Mouse (Mus musculus) stomach, postnatal 0 days (tissue): ENCODE results near the gene Nt5dc1. TPM values are rescaled to one million over a fixed set of nuclear protein-coding genes. Genes with fewer than 3 reads are reported as not detected.

Experiments
- ATAC-seq: fragments of 200-750 bp; cut with Nextera tagmentation; 2 replicates; pipeline ENCODE4 v1.8.0; 2017; ENCODE audit not compliant: low FRiP score, low TSS enrichment
- DNase-seq: peaks from one replicate; pipeline ENCODE4 v3.0.0-alpha.2; 2016; ENCODE audit warnings: low spot score
- H3K27ac ChIP-seq: fragments of 300-500 bp; sonication (generic); replicated peaks from 2 replicates; pipeline ENCODE4 v1.5.1; 2014; ENCODE audit warnings: mild to moderate bottlenecking, control low read depth
- H3K27me3 ChIP-seq: fragments of 300-500 bp; sonication (generic); 2 replicates; pipeline ENCODE4 v1.6.1; 2014; ENCODE audit warnings: low read length; ENCODE audit not compliant: control insufficient read depth, insufficient read depth
- H3K36me3 ChIP-seq: fragments of 300-500 bp; sonication (generic); 2 replicates; pipeline ENCODE4 v1.6.1; 2014; ENCODE audit warnings: low read length, mixed read lengths; ENCODE audit not compliant: control insufficient read depth, insufficient read depth
- H3K4me1 ChIP-seq: fragments of 300-500 bp; sonication (generic); replicated peaks from 2 replicates; pipeline ENCODE4 v1.6.1; 2014; ENCODE audit warnings: antibody characterized with exemption; ENCODE audit not compliant: control insufficient read depth, insufficient read depth
- H3K4me2 ChIP-seq: fragments of 300-500 bp; sonication (generic); replicated peaks from 2 replicates; pipeline ENCODE4 v1.6.1; 2014; ENCODE audit warnings: low read depth, mild to moderate bottlenecking, control low read depth, moderate library complexity
- H3K4me3 ChIP-seq: fragments of 300-500 bp; sonication (generic); 2 replicates; pipeline ENCODE4 v1.5.1; 2014; ENCODE audit warnings: low read depth, low read length, control low read depth
- H3K9ac ChIP-seq: fragments of 300-500 bp; sonication (generic); 2 replicates; pipeline ENCODE4 v1.6.1; 2014; ENCODE audit warnings: mild to moderate bottlenecking, low read length, control low read depth, mixed read lengths
- H3K9me3 ChIP-seq: fragments of 300-500 bp; sonication (generic); 2 replicates; pipeline ENCODE4 v1.6.1; 2016; ENCODE audit warnings: low read length; ENCODE audit not compliant: control insufficient read depth
- CTCF ChIP-seq: IDR thresholded peaks from 2 replicates; pipeline ENCODE4 v1.5.1; 2016; ENCODE audit warnings: antibody characterized with exemption, low read depth, mild to moderate bottlenecking, moderate library complexity
- EP300 ChIP-seq: optimal IDR thresholded peaks from 2 replicates; pipeline ENCODE3; 2016; ENCODE audit warnings: antibody characterized with exemption
- WGBS: fragments of 180-500 bp; shearing (Covaris S2); extraction: QIAGEN DNeasy Blood & Tissue Kit; methylation state at CpG from one replicate; pipeline ENCODE4 v1.1.7; 2014; 5-methylcytosine and 5-hydroxymethylcytosine counted together
- polyA plus RNA-seq: library from polyadenylated mRNA; unstranded; fragments of >200 nt; fragmentation: Nextera tagmentation; extraction: Ambion mirVana; gene quantifications from 2 replicates; pipeline ENCODE4 v1.2.1, GENCODE M21; 2015

Gene Nt5dc1
- polyA plus RNA-seq, 1 experiment from 2014 or later = 12.4 TPM

DNA sequence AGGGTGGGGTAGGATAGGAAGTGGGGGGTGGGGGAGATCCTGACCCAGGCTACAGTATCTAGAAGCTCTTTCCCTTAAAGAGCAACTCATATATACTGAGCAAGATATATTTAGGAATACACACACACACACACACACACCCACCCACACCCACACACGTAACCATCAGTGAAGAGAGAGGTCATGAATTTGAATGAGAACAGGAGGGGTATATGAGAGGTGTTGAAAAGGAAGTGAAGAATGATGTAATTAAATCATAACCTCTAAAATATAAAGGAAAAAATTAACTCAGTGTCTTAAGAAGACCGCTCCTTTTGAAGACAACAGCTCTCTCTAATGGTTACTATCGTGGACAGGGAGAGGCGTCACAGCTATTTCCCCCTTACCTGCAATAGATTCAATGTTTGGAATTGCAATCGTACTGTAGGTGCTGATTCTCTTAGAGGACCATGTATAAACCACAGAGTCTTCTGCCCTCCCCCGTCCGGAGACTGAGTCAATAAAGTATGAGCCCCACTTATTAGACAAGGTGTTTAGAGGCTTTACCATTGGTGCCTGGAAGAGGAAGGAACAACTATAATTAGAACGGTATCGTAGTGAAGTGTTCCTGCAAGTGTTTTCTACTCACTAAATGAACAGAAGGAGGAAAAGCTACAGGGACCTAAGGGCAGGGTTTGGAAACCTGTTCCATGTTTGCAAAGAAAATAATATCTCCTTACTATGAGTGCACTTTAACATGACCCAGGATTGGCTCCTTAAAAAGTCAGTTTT, 108.3 kb downstream of the Nt5dc1 start:
- DNase-seq = no peak
- Histone ChIP-seq H3K4me2 (no peak overlapping the region), H3K27me3 (no peaks in the 10 kb centered on the region), H3K9me3 (no peaks in the 10 kb centered on the region), H3K4me1 (no peaks in the 10 kb centered on the region), H3K9ac (no peak overlapping the region), H3K36me3 (peaks cover 7% of the 10 kb centered on the region; the same call in 1 of the 2 replicates), H3K4me3 (no peak overlapping the region), H3K27ac (no peak overlapping the region)
- ATAC-seq = no peak
- 84% methylated on average over 9 of the region's 9 CpGs for WGBS
- no peak for TF ChIP-seq CTCF
- TF ChIP-seq EP300 = no peak

DNA sequence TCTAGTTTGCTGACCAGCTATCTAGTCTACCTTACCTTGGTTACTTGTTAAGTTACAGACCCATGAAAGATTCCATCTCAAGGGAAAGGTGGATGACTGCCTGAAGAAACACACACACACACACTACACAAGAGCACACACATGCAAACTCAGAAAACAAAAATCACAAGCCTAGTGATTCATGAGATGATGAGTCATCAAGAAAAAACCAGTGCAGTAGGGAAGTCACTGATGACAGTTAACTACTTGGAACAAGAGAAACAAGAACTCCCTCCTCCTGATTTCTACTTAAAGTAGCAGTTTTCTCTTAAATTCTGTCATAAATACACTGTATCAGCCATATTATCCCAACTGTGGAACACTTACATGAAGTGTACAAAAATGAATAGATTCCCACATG, 111.3 kb downstream of the Nt5dc1 start:
- Histone ChIP-seq H3K27ac (no peak overlapping the region), H3K9ac (no peak overlapping the region), H3K36me3 (no peaks in the 10 kb centered on the region), H3K27me3 (no peaks in the 10 kb centered on the region), H3K9me3 (no peaks in the 10 kb centered on the region), H3K4me2 (no peak overlapping the region), H3K4me1 (no peaks in the 10 kb centered on the region), H3K4me3 (no peak overlapping the region)
- ATAC-seq (no peak), DNase-seq (no peak)
- no peak for TF ChIP-seq CTCF
- no peak for TF ChIP-seq EP300

DNA sequence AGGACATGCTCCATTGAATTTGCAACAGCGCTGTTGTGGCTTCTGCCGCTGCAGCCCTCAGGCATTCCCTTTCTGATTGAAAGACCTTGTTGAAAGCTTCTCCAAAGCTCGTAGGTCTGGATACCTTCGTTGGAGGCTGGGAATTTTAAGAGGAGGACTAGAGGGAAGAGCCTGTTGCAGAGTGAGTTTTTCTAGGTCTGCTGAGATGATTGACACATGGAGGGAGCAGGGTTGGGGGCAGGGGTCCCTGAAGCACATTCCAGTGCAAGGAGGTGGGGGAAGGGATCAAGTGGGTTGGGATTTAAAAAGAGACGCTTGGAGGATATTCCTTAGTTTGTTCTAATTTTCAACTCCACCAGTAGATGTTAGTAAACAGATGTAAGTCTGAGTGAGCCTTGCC, 118.0 kb downstream of the Nt5dc1 start:
- H3K4me3 ChIP-seq = no peak overlapping the region
- no peak for TF ChIP-seq CTCF
- no peak for TF ChIP-seq EP300
- H3K4me2 ChIP-seq = no peak overlapping the region

DNA sequence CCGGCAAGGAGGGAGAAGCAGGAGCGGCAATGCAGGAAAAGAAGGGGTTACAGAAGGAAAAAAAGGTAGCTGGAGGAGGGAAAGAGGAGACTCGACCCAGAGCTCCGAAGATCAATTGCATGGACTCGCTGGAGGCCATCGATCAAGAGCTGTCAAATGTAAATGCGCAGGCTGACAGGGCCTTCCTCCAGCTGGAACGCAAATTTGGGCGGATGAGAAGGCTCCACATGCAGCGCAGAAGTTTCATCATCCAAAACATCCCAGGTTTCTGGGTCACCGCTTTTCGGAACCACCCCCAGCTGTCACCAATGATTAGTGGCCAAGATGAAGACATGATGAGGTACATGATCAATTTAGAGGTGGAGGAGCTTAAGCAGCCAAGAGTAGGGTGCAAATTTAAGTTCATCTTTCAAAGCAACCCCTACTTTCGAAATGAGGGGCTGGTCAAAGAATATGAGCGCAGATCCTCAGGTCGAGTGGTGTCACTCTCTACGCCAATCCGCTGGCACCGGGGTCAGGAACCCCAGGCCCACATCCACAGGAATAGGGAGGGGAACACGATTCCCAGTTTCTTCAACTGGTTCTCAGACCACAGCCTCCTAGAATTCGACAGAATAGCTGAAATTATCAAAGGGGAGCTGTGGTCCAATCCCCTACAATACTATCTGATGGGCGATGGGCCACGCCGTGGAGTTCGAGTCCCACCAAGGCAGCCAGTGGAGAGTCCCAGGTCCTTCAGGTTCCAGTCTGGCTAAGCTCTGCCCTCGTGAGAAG, 120.2 kb downstream of the Nt5dc1 start:
- peak overlapping the region; percentile 77 for H3K27ac ChIP-seq
- H3K4me1 ChIP-seq = no peaks in the 10 kb centered on the region
- peak overlapping the region; percentile 66 for H3K4me3 ChIP-seq
- no peaks in the 10 kb centered on the region for H3K27me3 ChIP-seq
- H3K36me3 ChIP-seq = no peaks in the 10 kb centered on the region
- peak; percentile 17 for DNase-seq
- peak; percentile 28; the same call in 1 of the 2 replicates for ATAC-seq
- H3K4me2 ChIP-seq = peak overlapping the region; percentile 95
- peak overlapping the region; percentile 67 for H3K9ac ChIP-seq
- no peaks in the 10 kb centered on the region for H3K9me3 ChIP-seq
- TF ChIP-seq EP300 (no peak), CTCF (no peak)
- WGBS = 44% methylated on average over 25 of the region's 25 CpGs

More for the DNA sequence above, 118.0 kb downstream of the Nt5dc1 start:
- ATAC-seq (no peak), DNase-seq (no peak)
- Histone ChIP-seq H3K27ac (no peak overlapping the region), H3K9me3 (no peaks in the 10 kb centered on the region), H3K9ac (no peak overlapping the region), H3K36me3 (no peaks in the 10 kb centered on the region), H3K27me3 (no peaks in the 10 kb centered on the region), H3K4me1 (no peaks in the 10 kb centered on the region)
- WGBS = 38% methylated on average over 5 of the region's 5 CpGs

DNA sequence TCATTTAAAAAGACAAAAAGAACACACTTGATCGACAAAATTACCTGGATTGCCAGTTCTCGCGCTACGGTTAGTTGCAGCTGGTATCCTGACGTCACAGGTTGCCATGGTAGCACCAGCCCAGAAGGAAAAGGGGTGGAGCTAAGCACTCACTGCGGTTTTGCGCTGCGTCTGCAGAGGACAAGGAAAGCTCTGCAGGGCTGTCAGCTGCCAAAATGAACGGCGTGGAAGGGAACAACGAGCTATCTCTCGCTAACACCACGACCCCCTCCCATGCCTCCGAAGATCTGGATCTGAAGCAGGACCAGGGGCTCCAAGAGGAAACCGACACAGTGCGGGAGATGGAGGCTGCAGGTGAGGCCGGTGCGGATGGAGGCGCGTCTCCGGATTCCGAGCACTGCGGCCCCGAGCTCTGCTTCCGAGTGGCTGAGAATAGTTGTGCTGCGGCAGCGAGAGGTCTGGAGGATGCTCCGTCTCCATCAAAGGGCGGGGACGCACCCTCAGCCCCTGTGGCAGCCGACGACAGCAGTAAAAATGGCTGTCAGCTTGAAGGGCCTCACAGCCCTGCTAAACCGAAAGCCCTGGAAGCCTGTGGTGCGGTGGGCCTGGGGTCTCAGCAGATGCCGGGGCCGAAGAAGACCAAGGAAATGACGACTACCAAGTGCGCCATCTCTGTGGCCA, 120.9 kb downstream of the Nt5dc1 start, which contains the start of gene Tspyl4:
Gene Tspyl4, plus strand, starts transcription at position 144 of the 681 bp plus-strand sequence.
- under 1% methylated on average over 38 of the region's 38 CpGs for WGBS
- Histone ChIP-seq H3K27me3 (no peaks in the 10 kb centered on the region), H3K9me3 (no peaks in the 10 kb centered on the region), H3K4me2 (peak within 1 kb of the TSS; percentile 95), H3K36me3 (no peaks in the 10 kb centered on the region), H3K4me3 (peak within 1 kb of the TSS; percentile 66), H3K9ac (peak within 1 kb of the TSS; percentile 67), H3K4me1 (no peaks in the 10 kb centered on the region), H3K27ac (peak within 1 kb of the TSS; percentile 77)
- TF ChIP-seq EP300 (no peak), CTCF (no peak)
- ATAC-seq (peak; percentile 99), DNase-seq (peak; percentile 91)
